Mouse (Mus musculus): ENCODE measurements around the gene Junb. TPM values are rescaled to one million over a fixed set of nuclear protein-coding genes. Genes with fewer than 3 reads are reported as not detected.

The Junb gene
- polyA plus RNA-seq (2012; fragmentation: generic; extraction: Trizol): 158 TPM
- long read RNA-seq, experiment 1, transcript Junb-201 (1 exons, 1,809 nt): major isoform, 261 of 262 reads
- long read RNA-seq, experiment 1, partial matches to known transcripts: 0 of 262 reads
- long read RNA-seq, experiment 1, other reads (novel, unspliced or antisense): 1 of 262 reads
- long read RNA-seq, experiment 2, transcript Junb-201 (1 exons, 1,809 nt): major isoform, 2,435 of 2,440 reads
- long read RNA-seq, experiment 2, partial matches to known transcripts: 0 of 2,440 reads
- long read RNA-seq, experiment 2, other reads (novel, unspliced or antisense): 5 of 2,440 reads

GRCm38 (mm10) chr8:84978248-84978940 is at the start of gene Junb:
Gene Junb, minus strand, starts transcription at chr8:84978718.
- TF ChIP-seq FOSL1 (IDR thresholded peaks at IDR 0.05; ENCODE audit: insufficient read depth, low read length, poor library complexity, severe bottlenecking): no peak
- TF ChIP-seq MAX (IDR thresholded peaks at IDR 0.05): peak; percentile 99
- Histone ChIP-seq H3K4me3 (ENCODE audit: insufficient read depth, poor library complexity, severe bottlenecking) (peak within 1 kb of the TSS; percentile 84), H3K36me3 (ENCODE audit: control insufficient read depth, insufficient read depth) (peaks cover 9% of the 10 kb centered on the region), H3K79me3 (ENCODE audit: low read depth) (peaks cover 17% of the 10 kb centered on the region), H3K27me3 (ENCODE audit: control insufficient read depth, insufficient read depth, insufficient read length) (no peaks in the 10 kb centered on the region), H3ac (ENCODE audit: control insufficient read depth, insufficient read length, low read depth) (peak within 1 kb of the TSS; percentile 80), H3K79me2 (ENCODE audit: control insufficient read depth, insufficient read depth) (peaks cover 37% of the 10 kb centered on the region)

- H3K79me2 ChIP-seq (ENCODE audit: control insufficient read depth, insufficient read depth): peaks cover 85% of the 10 kb centered on the region
These were observed 49.4 kb upstream of the Junb start for GRCm38 (mm10) chr8:85027922-85028321.

GRCm38 (mm10) chr8:85027516-85027855 is 49.0 kb upstream of the Junb start:
- H3K79me2 ChIP-seq (ENCODE audit: control insufficient read depth, insufficient read depth): peaks cover 85% of the 10 kb centered on the region
- no peak for TF ChIP-seq USF1 (IDR thresholded peaks at IDR 0.05; ENCODE audit: low read depth)
- TF ChIP-seq CEBPB (IDR thresholded peaks at IDR 0.05; ENCODE audit: low read depth): no peak
- TF ChIP-seq MAX (IDR thresholded peaks at IDR 0.05): no peak
- no peak for TF ChIP-seq MYOD1 (IDR thresholded peaks at IDR 0.05; ENCODE audit: control insufficient read depth, insufficient read length, low read depth)
- TF ChIP-seq MYOG (IDR thresholded peaks at IDR 0.05; ENCODE audit: control insufficient read depth, extremely low read depth, insufficient read length): no peak
- no peak for TF ChIP-seq CTCF (IDR thresholded peaks at IDR 0.05; ENCODE audit: control insufficient read depth, insufficient read depth, insufficient read length)
- no peak for TF ChIP-seq FOSL1 (IDR thresholded peaks at IDR 0.05; ENCODE audit: insufficient read depth, low read length, poor library complexity, severe bottlenecking)
- H3K36me3 ChIP-seq (ENCODE audit: control insufficient read depth, insufficient read depth): peaks cover 44% of the 10 kb centered on the region

More at GRCm38 (mm10) chr8:85027922-85028321, 49.4 kb upstream of the Junb start:
- H3K27me3 ChIP-seq (ENCODE audit: control insufficient read depth, insufficient read depth, insufficient read length): no peaks in the 10 kb centered on the region
- peak overlapping the region; percentile 98 for H3K4me3 ChIP-seq (ENCODE audit: insufficient read depth, poor library complexity, severe bottlenecking)
- H3K36me3 ChIP-seq (ENCODE audit: control insufficient read depth, insufficient read depth): peaks cover 45% of the 10 kb centered on the region
- peaks cover 67% of the 10 kb centered on the region for H3K79me3 ChIP-seq (ENCODE audit: low read depth)
- peak overlapping the region; percentile 37 for H3ac ChIP-seq (ENCODE audit: control insufficient read depth, insufficient read length, low read depth)
- TF ChIP-seq MAX (IDR thresholded peaks at IDR 0.05) (no peak), CEBPB (IDR thresholded peaks at IDR 0.05; ENCODE audit: low read depth) (no peak), MYOD1 (IDR thresholded peaks at IDR 0.05; ENCODE audit: control insufficient read depth, insufficient read length, low read depth) (no peak), MYOG (IDR thresholded peaks at IDR 0.05; ENCODE audit: control insufficient read depth, extremely low read depth, insufficient read length) (no peak), FOSL1 (IDR thresholded peaks at IDR 0.05; ENCODE audit: insufficient read depth, low read length, poor library complexity, severe bottlenecking) (no peak), CTCF (IDR thresholded peaks at IDR 0.05; ENCODE audit: control insufficient read depth, insufficient read depth, insufficient read length) (no peak), USF1 (IDR thresholded peaks at IDR 0.05; ENCODE audit: low read depth) (no peak)

GRCm38 (mm10) chr8:85026670-85027515 is 48.4 kb upstream of the Junb start, which contains the start of gene Trir:
Gene Trir, plus strand, starts transcription at chr8:85026823.
- peaks cover 70% of the 10 kb centered on the region for H3K79me3 ChIP-seq (ENCODE audit: low read depth)
- H3K4me3 ChIP-seq (ENCODE audit: insufficient read depth, poor library complexity, severe bottlenecking): peak within 1 kb of the TSS; percentile 98
- TF ChIP-seq FOSL1 (IDR thresholded peaks at IDR 0.05; ENCODE audit: insufficient read depth, low read length, poor library complexity, severe bottlenecking): no peak
- no peak for TF ChIP-seq CTCF (IDR thresholded peaks at IDR 0.05; ENCODE audit: control insufficient read depth, insufficient read depth, insufficient read length)
- TF ChIP-seq MYOD1 (IDR thresholded peaks at IDR 0.05; ENCODE audit: control insufficient read depth, insufficient read length, low read depth): no peak
- TF ChIP-seq MYOG (IDR thresholded peaks at IDR 0.05; ENCODE audit: control insufficient read depth, extremely low read depth, insufficient read length): no peak
- peak; percentile 91 for TF ChIP-seq MAX (IDR thresholded peaks at IDR 0.05)
- no peak for TF ChIP-seq CEBPB (IDR thresholded peaks at IDR 0.05; ENCODE audit: low read depth)
- no peak for TF ChIP-seq USF1 (IDR thresholded peaks at IDR 0.05; ENCODE audit: low read depth)
- H3ac ChIP-seq (ENCODE audit: control insufficient read depth, insufficient read length, low read depth): peak within 1 kb of the TSS; percentile 84
- peaks cover 43% of the 10 kb centered on the region for H3K36me3 ChIP-seq (ENCODE audit: control insufficient read depth, insufficient read depth)
- H3K27me3 ChIP-seq (ENCODE audit: control insufficient read depth, insufficient read depth, insufficient read length): no peaks in the 10 kb centered on the region
- H3K79me2 ChIP-seq (ENCODE audit: control insufficient read depth, insufficient read depth): peaks cover 85% of the 10 kb centered on the region

More at GRCm38 (mm10) chr8:85027516-85027855, 49.0 kb upstream of the Junb start:
- Histone ChIP-seq H3K79me3 (ENCODE audit: low read depth) (peaks cover 67% of the 10 kb centered on the region), H3K27me3 (ENCODE audit: control insufficient read depth, insufficient read depth, insufficient read length) (no peaks in the 10 kb centered on the region), H3ac (ENCODE audit: control insufficient read depth, insufficient read length, low read depth) (peak overlapping the region; percentile 84), H3K4me3 (ENCODE audit: insufficient read depth, poor library complexity, severe bottlenecking) (peak overlapping the region; percentile 98)

- H3K4me3 ChIP-seq (ENCODE audit: insufficient read depth, poor library complexity, severe bottlenecking): peak within 1 kb of the TSS; percentile 92
- TF ChIP-seq MAX (IDR thresholded peaks at IDR 0.05) (no peak), FOSL1 (IDR thresholded peaks at IDR 0.05; ENCODE audit: insufficient read depth, low read length, poor library complexity, severe bottlenecking) (no peak), USF1 (IDR thresholded peaks at IDR 0.05; ENCODE audit: low read depth) (peak; percentile 89), CTCF (IDR thresholded peaks at IDR 0.05; ENCODE audit: control insufficient read depth, insufficient read depth, insufficient read length) (no peak)
- H3K36me3 ChIP-seq (ENCODE audit: control insufficient read depth, insufficient read depth): peaks cover 34% of the 10 kb centered on the region
- H3K79me3 ChIP-seq (ENCODE audit: low read depth): peaks cover 59% of the 10 kb centered on the region
- no peaks in the 10 kb centered on the region for H3K27me3 ChIP-seq (ENCODE audit: control insufficient read depth, insufficient read depth, insufficient read length)
- H3ac ChIP-seq (ENCODE audit: control insufficient read depth, insufficient read length, low read depth): peak within 1 kb of the TSS; percentile 94
- peaks cover 77% of the 10 kb centered on the region for H3K79me2 ChIP-seq (ENCODE audit: control insufficient read depth, insufficient read depth)
These were observed 46.8 kb upstream of the Junb start, which contains the start of gene Asna1 for GRCm38 (mm10) chr8:85025098-85025932. Gene Asna1, minus strand, starts transcription at chr8:85025281.

All from C2C12 (cell line).